8 mouse cellular contexts compared by ENCODE assay signal in genomic region chr17:12187782-12188181, GRCm38 (mm10).
A peak's percentile ranks its signal among the peaks of the same experiment; 100 is the strongest.
DNase-seq lines count a peak whose midpoint lies in the region; ATAC-seq and TF ChIP-seq lines count a peak whose summit lies in the region.

No protein-coding gene starts in this region.

- no peak for TF ChIP-seq CTCF in cerebellum, adult 2 months (IDR thresholded peaks at IDR 0.05; ENCODE audit: borderline replicate concordance, insufficient read depth, low read depth, low read length)

- no peak for DNase-seq in hindbrain, embryonic 11.5 days (ENCODE audit: low spot score)
- peak; percentile 89 for DNase-seq in NIH3T3 (ENCODE audit: low read depth)
- peak; percentile 82 for DNase-seq in adrenal gland, postnatal 14 days
- DNase-seq in thymus, postnatal 4 days, result no peak
- DNase-seq in spleen, postnatal 4 days (ENCODE audit: low spot score in 2 of 2), result no peak
- no peak for DNase-seq in cerebellum, adult 2 months

- 34% methylated on average over 1 of the region's 1 CpGs for WGBS in hindbrain, embryonic 13.5 days
- 77% methylated on average over 1 of the region's 1 CpGs for WGBS in hindbrain, embryonic 11.5 days
- WGBS in liver, embryonic 12.5 days (ENCODE audit: insufficient replicate concordance), result 79% methylated on average over 1 of the region's 1 CpGs
- 12% methylated on average over 1 of the region's 1 CpGs for WGBS in cerebellum, adult 2 months

- no peak overlapping the region for H3K9ac ChIP-seq in hindbrain, embryonic 13.5 days
- H3K9ac ChIP-seq in hindbrain, embryonic 11.5 days (ENCODE audit: low read depth, low read length), result no peak overlapping the region
- peak overlapping the region; percentile 74 for H3K9ac ChIP-seq in liver, embryonic 12.5 days

- peaks cover 15% of the 10 kb centered on the region for H3K4me1 ChIP-seq in hindbrain, embryonic 13.5 days (replicated peaks)
- H3K4me1 ChIP-seq in hindbrain, embryonic 11.5 days (replicated peaks; ENCODE audit: control insufficient read depth, insufficient read depth, low read length), result no peaks in the 10 kb centered on the region
- H3K4me1 ChIP-seq in liver, embryonic 12.5 days, result peaks cover 84% of the 10 kb centered on the region
- H3K4me1 ChIP-seq in cerebellum, adult 2 months (ENCODE audit: control insufficient read depth, insufficient read depth, low read length), result no peaks in the 10 kb centered on the region

- H3K27me3 ChIP-seq in hindbrain, embryonic 13.5 days, result no peaks in the 10 kb centered on the region
- H3K27me3 ChIP-seq in hindbrain, embryonic 11.5 days (ENCODE audit: control insufficient read depth, insufficient read depth, low read length), result no peaks in the 10 kb centered on the region
- no peaks in the 10 kb centered on the region for H3K27me3 ChIP-seq in liver, embryonic 12.5 days (replicated peaks)
- no peaks in the 10 kb centered on the region for H3K27me3 ChIP-seq in cerebellum, adult 2 months (ENCODE audit: control insufficient read depth, insufficient read depth, low read length)

- H3K27ac ChIP-seq in hindbrain, embryonic 13.5 days, result peak overlapping the region; percentile 52
- no peak overlapping the region for H3K27ac ChIP-seq in hindbrain, embryonic 11.5 days (ENCODE audit: low read depth, low read length)
- H3K27ac ChIP-seq in liver, embryonic 12.5 days, result peak overlapping the region; percentile 97
- H3K27ac ChIP-seq in cerebellum, adult 2 months (ENCODE audit: insufficient read depth, low read length), result no peak overlapping the region

- ATAC-seq in hindbrain, embryonic 13.5 days (ENCODE audit: low FRiP score), result peak; percentile 54; the same call in 1 of the 2 replicates
- ATAC-seq in hindbrain, embryonic 11.5 days (ENCODE audit: low FRiP score), result no peak
- ATAC-seq in liver, embryonic 12.5 days, result no peak

- H3K36me3 ChIP-seq in hindbrain, embryonic 13.5 days, result peaks cover 6% of the 10 kb centered on the region; the same call in 1 of the 2 replicates
- no peaks in the 10 kb centered on the region for H3K36me3 ChIP-seq in hindbrain, embryonic 11.5 days (ENCODE audit: control insufficient read depth, insufficient read depth, low read length)
- H3K36me3 ChIP-seq in liver, embryonic 12.5 days, result peaks cover 60% of the 10 kb centered on the region

- no peak for TF ChIP-seq POLR2A in cerebellum, adult 2 months (IDR thresholded peaks at IDR 0.05; ENCODE audit: borderline replicate concordance, insufficient read depth, low read length)

- H3K9me3 ChIP-seq in hindbrain, embryonic 13.5 days, result no peaks in the 10 kb centered on the region
- H3K9me3 ChIP-seq in hindbrain, embryonic 11.5 days (ENCODE audit: control insufficient read depth, low read length), result no peaks in the 10 kb centered on the region
- H3K9me3 ChIP-seq in liver, embryonic 12.5 days (replicated peaks), result no peaks in the 10 kb centered on the region

- H3K4me3 ChIP-seq in hindbrain, embryonic 13.5 days, result no peak overlapping the region
- no peak overlapping the region for H3K4me3 ChIP-seq in hindbrain, embryonic 11.5 days (ENCODE audit: low read depth, low read length)
- H3K4me3 ChIP-seq in liver, embryonic 12.5 days, result no peak overlapping the region
- H3K4me3 ChIP-seq in cerebellum, adult 2 months (replicated peaks; ENCODE audit: insufficient read depth, low read depth, low read length), result no peak overlapping the region

- no peak overlapping the region for H3K4me2 ChIP-seq in hindbrain, embryonic 13.5 days
- no peak overlapping the region for H3K4me2 ChIP-seq in hindbrain, embryonic 11.5 days (replicated peaks; ENCODE audit: low read depth, low read length)
- no peak overlapping the region for H3K4me2 ChIP-seq in liver, embryonic 12.5 days

Comparison
In these comparisons a context has a peak if more than half of its experiments do, and no peak if none do; other contexts are left out.
1. H3K27ac ChIP-seq: peak in hindbrain, embryonic 13.5 days (single experiment) and liver, embryonic 12.5 days (single experiment); none in hindbrain, embryonic 11.5 days (single experiment) and cerebellum, adult 2 months (single experiment).
2. DNase-seq: peak in NIH3T3 (single experiment) and adrenal gland, postnatal 14 days (single experiment); none in hindbrain, embryonic 11.5 days (single experiment), thymus, postnatal 4 days (single experiment), spleen, postnatal 4 days (0 of 2) and cerebellum, adult 2 months (0 of 2).